Mouse (Mus musculus): Measurements from ENCODE around the gene Olfr1062. TPM values are rescaled to one million over a fixed set of nuclear protein-coding genes. Genes with fewer than 3 reads are reported as not detected.
A peak's percentile ranks its signal among the peaks of the same experiment; 100 is the strongest.
"Not testable (repeated sequence)": the region's sequence is repeated elsewhere in the genome, so short reads cannot be mapped to it uniquely, and the experiment has no call there.

Gene Olfr1062
- not detected for total RNA-seq (2021)

DNA sequence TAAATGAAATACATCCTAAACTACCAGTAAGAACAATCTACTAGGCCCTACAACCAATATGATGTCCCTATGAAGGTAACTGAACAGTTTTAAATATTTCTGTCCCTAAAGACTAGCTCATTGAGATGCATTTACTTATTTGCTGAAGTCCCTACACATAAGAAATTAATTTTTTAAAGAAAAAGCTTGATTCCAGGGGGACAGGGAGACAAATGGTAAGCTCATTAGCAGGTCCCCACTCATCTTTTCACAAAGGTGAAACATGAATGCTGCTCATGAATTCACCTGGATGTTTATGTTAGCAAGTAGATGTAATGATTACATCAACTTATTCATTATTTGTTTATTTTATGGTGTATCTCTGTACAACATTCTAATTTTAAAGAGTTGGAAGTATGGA is at the start of gene Olfr1062:
Olfr1062 (minus strand) TSS at position 101 of the 400 bp plus-strand sequence.
- intact Hi-C loops (cut with DNase I); DNase-seq: not testable (repeated sequence)

- DNase-seq = peak; percentile 43
- intact Hi-C loops (cut with DNase I) = loop anchor here (2.0 to 10.0 kb wide), 2 partner anchors 740 to 1340 kb away; no protein-coding TSS in a partner anchor
Observed at GRCm38 (mm10) chr2:86464442-86465109, 38.0 kb upstream of the Olfr1062 start.

GRCm38 (mm10) chr2:86460434-86460833 is 33.9 kb upstream of the Olfr1062 start:
- intact Hi-C loops (cut with DNase I) = loop anchor here (10.0 kb wide), 1 partner anchor 1336 kb away; no protein-coding TSS in a partner anchor
- DNase-seq = no peak

- intact Hi-C loops (cut with DNase I) = no loop called here
- no peak for DNase-seq
Observed at GRCm38 (mm10) chr2:86456169-86456568, 29.6 kb upstream of the Olfr1062 start, which contains the start of gene Olfr1066. Gene Olfr1066, minus strand, starts transcription at chr2:86456269.

- DNase-seq; intact Hi-C loops (cut with DNase I): not testable (repeated sequence)
Observed at GRCm38 (mm10) chr2:86450491-86450890, 23.9 kb upstream of the Olfr1062 start, which contains the start of gene Olfr1065. Gene Olfr1065, minus strand, starts transcription at chr2:86450591.

DNA sequence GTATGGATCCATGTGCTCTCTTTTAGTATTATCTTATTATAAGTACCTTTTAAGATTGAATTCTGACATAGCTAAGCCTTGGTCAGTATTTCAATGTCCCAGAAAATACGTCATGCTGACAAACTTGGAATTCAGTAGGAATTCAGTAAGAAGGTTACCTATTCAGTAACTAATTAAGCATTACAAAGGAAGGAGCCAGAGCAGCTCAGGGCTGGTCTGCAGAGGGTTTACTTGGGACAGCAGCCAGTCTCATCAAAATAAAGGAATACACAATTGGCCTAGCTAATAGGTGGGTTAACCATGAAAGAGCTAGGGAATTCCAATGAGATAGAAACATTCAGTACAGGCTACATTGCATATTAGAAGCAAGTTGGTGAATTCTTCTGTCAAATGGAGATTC is 15.6 kb upstream of the Olfr1062 start:
- DNase-seq = not testable (repeated sequence)
- intact Hi-C loops (cut with DNase I) = loop anchor here (10.0 kb wide), 1 partner anchor 707 kb away; no protein-coding TSS in a partner anchor

GRCm38 (mm10) chr2:86428511-86428910 is 2.0 kb upstream of the Olfr1062 start:
- intact Hi-C loops (cut with DNase I); DNase-seq: not testable (repeated sequence)

- no peak for DNase-seq
- intact Hi-C loops (cut with DNase I) = no loop called here
Observed at GRCm38 (mm10) chr2:86413950-86414349, 12.6 kb downstream of the Olfr1062 start, which contains the start of gene Olfr1061. Gene Olfr1061, minus strand, starts transcription at chr2:86414050.

- no peak for DNase-seq
- intact Hi-C loops (cut with DNase I) = no loop called here
Observed at GRCm38 (mm10) chr2:86395114-86395513, 31.4 kb downstream of the Olfr1062 start.

DNA sequence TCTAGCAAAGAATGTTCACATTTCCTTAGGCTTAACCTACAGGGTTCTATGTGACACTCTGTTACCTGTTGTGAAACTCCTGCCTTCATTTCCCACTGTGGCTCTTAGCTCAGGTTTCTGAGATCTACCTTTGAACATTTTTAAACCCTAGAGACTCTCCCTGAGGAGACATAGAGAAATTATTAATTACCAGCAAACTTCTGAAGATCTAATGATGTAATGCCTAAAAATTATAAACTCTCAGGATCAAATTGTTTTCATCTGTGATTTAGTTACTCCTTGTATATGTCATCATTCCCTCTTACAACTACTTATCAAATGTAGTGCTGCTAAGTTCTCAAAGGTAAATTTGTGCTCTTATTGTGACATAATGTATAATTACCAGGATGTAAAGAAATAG is 38.1 kb downstream of the Olfr1062 start, which contains the start of gene Olfr1058:
Olfr1058 (minus strand) TSS at position 101 of the 400 bp plus-strand sequence.
- not testable (repeated sequence) for DNase-seq

GRCm38 (mm10) chr2:86378293-86378692 is 48.3 kb downstream of the Olfr1062 start, which contains the start of gene Olfr1057:
Gene Olfr1057, minus strand, starts transcription at chr2:86378393.
- intact Hi-C loops (cut with DNase I) = no loop called here
- DNase-seq = no peak

More for the DNA sequence above, 38.1 kb downstream of the Olfr1062 start, which contains the start of gene Olfr1058:
- intact Hi-C loops (cut with DNase I) = not testable (repeated sequence)

Other genes starting within 250 kb of the Olfr1062 start
- gene Olfr1044, start 248.9 kb downstream of the Olfr1062 start, total RNA-seq (2021) = not detected
- not detected for gene Olfr52, start 241.1 kb downstream of the Olfr1062 start, total RNA-seq (2021)
- not detected for gene Olfr1045, start 223.7 kb downstream of the Olfr1062 start, total RNA-seq (2021)
- not detected for gene Olfr1046, start 207.4 kb downstream of the Olfr1062 start, total RNA-seq (2021)
- gene Olfr1047, start 195.3 kb downstream of the Olfr1062 start, total RNA-seq (2021) = not detected
- not detected for gene Olfr1048, start 186.5 kb downstream of the Olfr1062 start, total RNA-seq (2021)
- not detected for gene Olfr1049, start 168.4 kb downstream of the Olfr1062 start, total RNA-seq (2021)
- not detected for gene Olfr1051, start 147.7 kb downstream of the Olfr1062 start, total RNA-seq (2021)
- gene Olfr1052, start 134.3 kb downstream of the Olfr1062 start, total RNA-seq (2021) = not detected
- not detected for gene Olfr1053, start 111.5 kb downstream of the Olfr1062 start, total RNA-seq (2021)
- gene Olfr1054, start 91.3 kb downstream of the Olfr1062 start, total RNA-seq (2021) = not detected
- not detected for gene Olfr1055, start 76.5 kb downstream of the Olfr1062 start, total RNA-seq (2021)
- gene Olfr1056, start 64.3 kb downstream of the Olfr1062 start, total RNA-seq (2021) = not detected
- gene Olfr1057, start 48.4 kb downstream of the Olfr1062 start, total RNA-seq (2021) = not detected
- gene Olfr1058, start 38.2 kb downstream of the Olfr1062 start, total RNA-seq (2021) = not detected
- gene Olfr1061, start 12.7 kb downstream of the Olfr1062 start, total RNA-seq (2021) = not detected
- not detected for gene Olfr1065, start 23.8 kb upstream of the Olfr1062 start, total RNA-seq (2021)
- not detected for gene Olfr1066, start 29.5 kb upstream of the Olfr1062 start, total RNA-seq (2021)
- not detected for gene Olfr228, start 60.6 kb upstream of the Olfr1062 start, total RNA-seq (2021)
- not detected for gene Olfr1076, start 81.7 kb upstream of the Olfr1062 start, total RNA-seq (2021)
- not detected for gene Olfr1079, start 115.7 kb upstream of the Olfr1062 start, total RNA-seq (2021)
- gene Olfr1080, start 131.5 kb upstream of the Olfr1062 start, total RNA-seq (2021) = not detected
- not detected for gene Olfr1082, start 172.2 kb upstream of the Olfr1062 start, total RNA-seq (2021)
- not detected for gene Olfr1084, start 213.0 kb upstream of the Olfr1062 start, total RNA-seq (2021)
- gene Olfr1085, start 235.3 kb upstream of the Olfr1062 start, total RNA-seq (2021) = not detected

Data from left cerebral cortex, postnatal 4 days (tissue).